Mouse (Mus musculus): ENCODE measurements at regions not wholly inside any gene's neighbourhood (a gene's known extent, or its start where the extent isn't known, plus 50 kb on each side); places are given as distances from the start of the nearest gene placed in this dataset.

- in situ Hi-C loops (cut with MseI, MboI): no loop called here
These were observed 224.7 kb upstream of the Fam241a start for GRCm38 (mm10) chr3:128120647-128121440.

GRCm38 (mm10) chr3:128113209-128113608 lies 217.1 kb upstream of the Fam241a start:
- in situ Hi-C loops (cut with MseI, MboI): no loop called here

- in situ Hi-C loops (cut with MseI, MboI): no loop called here
These were observed 214.3 kb upstream of the Fam241a start for GRCm38 (mm10) chr3:128110406-128110805.

GRCm38 (mm10) chr3:128104516-128104915 lies 208.4 kb upstream of the Fam241a start:
- in situ Hi-C loops (cut with MseI, MboI): no loop called here

GRCm38 (mm10) chr3:128093046-128093445 lies 196.9 kb upstream of the Fam241a start:
- in situ Hi-C loops (cut with MseI, MboI): no loop called here

GRCm38 (mm10) chr3:128088207-128088606 lies 192.1 kb upstream of the Fam241a start:
- in situ Hi-C loops (cut with MseI, MboI): loop anchor here (10.0 kb wide), 1 partner anchor 247 kb away; no protein-coding TSS in a partner anchor

GRCm38 (mm10) chr3:128087163-128087562 lies 191.0 kb upstream of the Fam241a start:
- in situ Hi-C loops (cut with MseI, MboI): loop anchor here (10.0 kb wide), 1 partner anchor 248 kb away; no protein-coding TSS in a partner anchor

GRCm38 (mm10) chr3:128082463-128082862 lies 186.3 kb upstream of the Fam241a start:
- in situ Hi-C loops (cut with MseI, MboI): loop anchor here (10.0 kb wide), 1 partner anchor 252 kb away; no protein-coding TSS in a partner anchor

GRCm38 (mm10) chr3:128081430-128081829 lies 185.3 kb upstream of the Fam241a start:
- in situ Hi-C loops (cut with MseI, MboI): loop anchor here (10.0 kb wide), 1 partner anchor 253 kb away; no protein-coding TSS in a partner anchor

GRCm38 (mm10) chr3:128067861-128068260 lies 171.7 kb upstream of the Fam241a start:
- in situ Hi-C loops (cut with MseI, MboI): no loop called here

GRCm38 (mm10) chr3:128054031-128054430 lies 157.9 kb upstream of the Fam241a start:
- in situ Hi-C loops (cut with MseI, MboI): no loop called here

- in situ Hi-C loops (cut with MseI, MboI): no loop called here
These were observed 147.6 kb upstream of the Fam241a start for GRCm38 (mm10) chr3:128043709-128044108.

- in situ Hi-C loops (cut with MseI, MboI): no loop called here
These were observed 144.4 kb upstream of the Fam241a start for GRCm38 (mm10) chr3:128040407-128041115.

- in situ Hi-C loops (cut with MseI, MboI): no loop called here
These were observed 143.1 kb upstream of the Fam241a start for GRCm38 (mm10) chr3:128039185-128039584.

GRCm38 (mm10) chr3:128036538-128036937 lies 140.4 kb upstream of the Fam241a start:
- in situ Hi-C loops (cut with MseI, MboI): no loop called here

- in situ Hi-C loops (cut with MseI, MboI): no loop called here
These were observed 134.2 kb upstream of the Fam241a start for GRCm38 (mm10) chr3:128030352-128030751.

GRCm38 (mm10) chr3:128029565-128029915 lies 133.4 kb upstream of the Fam241a start:
- in situ Hi-C loops (cut with MseI, MboI): no loop called here

GRCm38 (mm10) chr3:128028856-128029564 lies 132.9 kb upstream of the Fam241a start:
- in situ Hi-C loops (cut with MseI, MboI): no loop called here

GRCm38 (mm10) chr3:128024856-128025255 lies 128.7 kb upstream of the Fam241a start:
- in situ Hi-C loops (cut with MseI, MboI): no loop called here

GRCm38 (mm10) chr3:128014909-128015308 lies 118.8 kb upstream of the Fam241a start:
- in situ Hi-C loops (cut with MseI, MboI): no loop called here

- in situ Hi-C loops (cut with MseI, MboI): loop anchor here in 1 of 2 experiments (5.0 kb wide), 1 partner anchor 334 kb away; no protein-coding TSS in a partner anchor
These were observed 106.9 kb upstream of the Fam241a start for GRCm38 (mm10) chr3:128002905-128003641.

Data from mouse trophoblast stem cell (cell line).